Mouse (Mus musculus) intestine, embryonic 14.5 days (tissue): ENCODE results near the gene Spink4. TPM values are rescaled to one million over a fixed set of nuclear protein-coding genes. Genes with fewer than 3 reads are reported as not detected.

ENCODE experiments used
- ATAC-seq: fragments of 200-750 bp; cut with Nextera tagmentation; replicated peaks from 2 replicates; pipeline ENCODE4 v1.8.0; 2017; ENCODE audit warnings: low read depth, moderate number of reproducible peaks, moderate TSS enrichment, moderate library complexity; ENCODE audit not compliant: low FRiP score, low TSS enrichment
- DNase-seq: peaks from one replicate; pipeline ENCODE4 v3.0.0-alpha.2; 2018; ENCODE audit warnings: low spot score
- H3K27ac ChIP-seq: fragments of 300-500 bp; sonication (generic); 2 replicates; pipeline ENCODE4 v1.5.1; 2014; ENCODE audit warnings: low read depth, mild to moderate bottlenecking, control low read depth
- H3K27me3 ChIP-seq: fragments of 300-500 bp; sonication (generic); replicated peaks from 2 replicates; pipeline ENCODE4 v1.6.1; 2014; ENCODE audit warnings: low read length, control low read depth; ENCODE audit not compliant: control insufficient read depth, insufficient read depth
- H3K36me3 ChIP-seq: fragments of 300-500 bp; sonication (generic); 2 replicates; pipeline ENCODE4 v1.6.1; 2014; ENCODE audit warnings: low read length, control low read depth; ENCODE audit not compliant: control insufficient read depth, insufficient read depth
- H3K4me1 ChIP-seq: fragments of 300-500 bp; sonication (generic); replicated peaks from 2 replicates; pipeline ENCODE4 v1.6.1; 2014; ENCODE audit warnings: low read length, control low read depth, mixed read lengths; ENCODE audit not compliant: control insufficient read depth, insufficient read depth
- H3K4me2 ChIP-seq: fragments of 300-500 bp; sonication (generic); 2 replicates; pipeline ENCODE4 v1.6.1; 2014; ENCODE audit warnings: low read length
- H3K4me3 ChIP-seq: fragments of 300-500 bp; sonication (generic); 2 replicates; pipeline ENCODE4 v1.5.1; 2014; ENCODE audit warnings: low read depth, low read length, control low read depth, mixed read lengths
- H3K9ac ChIP-seq: fragments of 300-500 bp; sonication (generic); 2 replicates; pipeline ENCODE4 v1.6.1; 2014; ENCODE audit warnings: mild to moderate bottlenecking, low read length
- H3K9me3 ChIP-seq: fragments of 300-500 bp; sonication (generic); 2 replicates; pipeline ENCODE4 v1.6.1; 2016; ENCODE audit warnings: low read length, control low read depth; ENCODE audit not compliant: control insufficient read depth
- WGBS: fragments of 180-500 bp; shearing (Covaris S2); extraction: QIAGEN DNeasy Blood & Tissue Kit; methylation state at CpG from one replicate; pipeline ENCODE4 v1.1.7; 2014; 5-methylcytosine and 5-hydroxymethylcytosine counted together
- polyA plus RNA-seq: library from polyadenylated mRNA; unstranded; fragments of >200 nt; fragmentation: Nextera tagmentation; extraction: Ambion mirVana; gene quantifications from 2 replicates; pipeline ENCODE4 v1.2.1, GENCODE M21; 2014

Gene Spink4
- polyA plus RNA-seq, 1 experiment from 2014 or later, result 76.7 TPM

- Histone ChIP-seq H3K27me3 (no peaks in the 10 kb centered on the region), H3K27ac (no peak overlapping the region), H3K4me1 (no peaks in the 10 kb centered on the region), H3K4me3 (no peak overlapping the region), H3K9ac (no peak overlapping the region), H3K36me3 (no peaks in the 10 kb centered on the region), H3K9me3 (no peaks in the 10 kb centered on the region), H3K4me2 (no peak overlapping the region)
- ATAC-seq, result no peak
- DNase-seq, result no peak
These were observed 5.5 kb upstream of the Spink4 start for GRCm38 (mm10) chr4:40914287-40914867.

GRCm38 (mm10) chr4:40915947-40916346 lies 3.9 kb upstream of the Spink4 start:
- no peaks in the 10 kb centered on the region for H3K27me3 ChIP-seq
- H3K9ac ChIP-seq, result no peak overlapping the region
- ATAC-seq (no peak), DNase-seq (no peak)
- H3K27ac ChIP-seq, result no peak overlapping the region
- H3K9me3 ChIP-seq, result no peaks in the 10 kb centered on the region
- H3K36me3 ChIP-seq, result no peaks in the 10 kb centered on the region
- no peak overlapping the region for H3K4me3 ChIP-seq
- WGBS, result 77% methylated on average over 5 of the region's 5 CpGs
- H3K4me1 ChIP-seq, result no peaks in the 10 kb centered on the region
- no peak overlapping the region for H3K4me2 ChIP-seq

GRCm38 (mm10) chr4:40916592-40917155 lies 3.2 kb upstream of the Spink4 start:
- no peaks in the 10 kb centered on the region for H3K36me3 ChIP-seq
- ATAC-seq (no peak), DNase-seq (no peak)
- H3K4me2 ChIP-seq, result no peak overlapping the region
- no peak overlapping the region for H3K4me3 ChIP-seq
- H3K4me1 ChIP-seq, result no peaks in the 10 kb centered on the region
- WGBS, result 90% methylated on average over 7 of the region's 7 CpGs
- no peaks in the 10 kb centered on the region for H3K9me3 ChIP-seq
- H3K27ac ChIP-seq, result no peak overlapping the region
- H3K9ac ChIP-seq, result no peak overlapping the region
- no peaks in the 10 kb centered on the region for H3K27me3 ChIP-seq

- 86% methylated on average over 2 of the region's 2 CpGs for WGBS
- ATAC-seq, result no peak
These were observed 724 bp downstream of the Spink4 start for GRCm38 (mm10) chr4:40920576-40920975.

GRCm38 (mm10) chr4:40921288-40921687 lies 1.4 kb downstream of the Spink4 start:
- Histone ChIP-seq H3K36me3 (no peaks in the 10 kb centered on the region), H3K27ac (no peak overlapping the region), H3K4me3 (no peak overlapping the region), H3K4me2 (no peak overlapping the region), H3K9ac (no peak overlapping the region), H3K9me3 (no peaks in the 10 kb centered on the region), H3K4me1 (no peaks in the 10 kb centered on the region), H3K27me3 (no peaks in the 10 kb centered on the region)
- 71% methylated on average over 3 of the region's 3 CpGs for WGBS
- ATAC-seq (no peak), DNase-seq (no peak)

More at GRCm38 (mm10) chr4:40920576-40920975, 724 bp downstream of the Spink4 start:
- H3K27me3 ChIP-seq, result no peaks in the 10 kb centered on the region
- H3K4me1 ChIP-seq, result no peaks in the 10 kb centered on the region
- H3K9ac ChIP-seq, result no peak overlapping the region
- H3K4me2 ChIP-seq, result no peak overlapping the region
- H3K36me3 ChIP-seq, result no peaks in the 10 kb centered on the region
- H3K27ac ChIP-seq, result no peak overlapping the region
- no peak overlapping the region for H3K4me3 ChIP-seq
- no peaks in the 10 kb centered on the region for H3K9me3 ChIP-seq
- no peak for DNase-seq

- 76% methylated on average over 6 of the region's 6 CpGs for WGBS
- no peaks in the 10 kb centered on the region for H3K9me3 ChIP-seq
- no peak for DNase-seq
- H3K4me1 ChIP-seq, result no peaks in the 10 kb centered on the region
- no peaks in the 10 kb centered on the region for H3K27me3 ChIP-seq
- H3K9ac ChIP-seq, result no peak overlapping the region
- no peak for ATAC-seq
- no peak overlapping the region for H3K27ac ChIP-seq
- H3K4me2 ChIP-seq, result no peak overlapping the region
- no peak overlapping the region for H3K4me3 ChIP-seq
- H3K36me3 ChIP-seq, result no peaks in the 10 kb centered on the region
These were observed 3.3 kb downstream of the Spink4 start for GRCm38 (mm10) chr4:40923087-40923651.

- no peak for ATAC-seq
- 49% methylated on average over 3 of the region's 3 CpGs for WGBS
- Histone ChIP-seq H3K4me1 (no peaks in the 10 kb centered on the region), H3K4me3 (no peak overlapping the region), H3K27me3 (no peaks in the 10 kb centered on the region), H3K9me3 (no peaks in the 10 kb centered on the region), H3K9ac (no peak overlapping the region), H3K36me3 (no peaks in the 10 kb centered on the region), H3K27ac (no peak overlapping the region), H3K4me2 (no peak overlapping the region)
- no peak for DNase-seq
These were observed 5.7 kb downstream of the Spink4 start for GRCm38 (mm10) chr4:40925568-40925967.

- Histone ChIP-seq H3K27me3 (no peaks in the 10 kb centered on the region), H3K27ac (no peak overlapping the region), H3K9me3 (no peaks in the 10 kb centered on the region), H3K4me3 (no peak overlapping the region), H3K36me3 (peaks cover 15% of the 10 kb centered on the region), H3K9ac (no peak overlapping the region), H3K4me2 (no peak overlapping the region), H3K4me1 (no peaks in the 10 kb centered on the region)
- 83% methylated on average over 7 of the region's 7 CpGs for WGBS
- ATAC-seq, result no peak
- no peak for DNase-seq
These were observed 9.2 kb downstream of the Spink4 start for GRCm38 (mm10) chr4:40929046-40929445.

GRCm38 (mm10) chr4:40933694-40934093 lies 13.8 kb downstream of the Spink4 start:
- H3K4me2 ChIP-seq, result no peak overlapping the region
- no peak overlapping the region for H3K27ac ChIP-seq
- DNase-seq, result no peak
- H3K9ac ChIP-seq, result no peak overlapping the region
- no peaks in the 10 kb centered on the region for H3K27me3 ChIP-seq
- 85% methylated on average over 5 of the region's 5 CpGs for WGBS
- no peaks in the 10 kb centered on the region for H3K4me1 ChIP-seq
- no peak overlapping the region for H3K4me3 ChIP-seq
- peaks cover 56% of the 10 kb centered on the region for H3K36me3 ChIP-seq
- no peaks in the 10 kb centered on the region for H3K9me3 ChIP-seq
- no peak for ATAC-seq
